Mouse (Mus musculus): ENCODE measurements around the gene Cldn5. TPM values are rescaled to one million over a fixed set of nuclear protein-coding genes. Genes with fewer than 3 reads are reported as not detected.

The Cldn5 gene
- polyA plus RNA-seq (2015; fragmentation: Nextera tagmentation; extraction: Ambion mirVana) = 26.2 and 28.7 TPM in 2 replicates

DNA sequence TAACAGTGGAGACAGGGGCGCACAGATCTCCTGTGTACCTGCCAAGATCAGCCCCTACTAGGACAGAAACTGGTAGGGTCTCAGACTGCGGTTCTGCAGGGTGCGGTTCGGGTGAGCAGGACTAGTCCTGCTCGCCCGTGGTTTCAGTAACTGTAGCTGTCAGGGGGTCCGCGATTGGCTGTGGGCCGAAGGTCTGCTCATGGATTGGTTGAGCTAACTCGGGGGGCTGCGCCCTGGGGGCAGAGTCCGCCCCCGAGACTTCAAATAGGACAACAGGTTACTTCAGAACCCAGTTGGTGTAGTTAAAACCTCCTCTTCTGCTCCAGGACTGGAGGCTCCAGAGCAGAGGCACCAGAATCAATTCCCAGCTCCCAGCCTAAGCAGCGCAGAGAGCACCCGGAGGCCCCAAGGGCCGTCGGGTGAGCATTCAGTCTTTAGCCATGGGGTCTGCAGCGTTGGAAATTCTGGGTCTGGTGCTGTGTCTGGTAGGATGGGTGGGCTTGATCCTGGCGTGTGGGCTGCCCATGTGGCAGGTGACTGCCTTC lies at the start of gene Cldn5:
Cldn5 (plus strand) TSS at position 292 of the 545 bp plus-strand sequence.
- peak; percentile 58 for ATAC-seq
- Histone ChIP-seq H3K27me3 (replicated peaks) (peaks cover 48% of the 10 kb centered on the region), H3K9ac (peak within 1 kb of the TSS; percentile 36; the same call in 1 of the 2 replicates), H3K4me2 (replicated peaks) (peak within 1 kb of the TSS; percentile 80), H3K4me3 (replicated peaks) (peak within 1 kb of the TSS; percentile 40), H3K9me3 (no peaks in the 10 kb centered on the region), H3K27ac (0 out of 2 replicates have a peak within 1 kb of the TSS, but pooled peaks have one; percentile 40), H3K4me1 (replicated peaks) (peaks cover 11% of the 10 kb centered on the region), H3K36me3 (no peaks in the 10 kb centered on the region)
- WGBS = 9% methylated on average over 19 of the region's 19 CpGs

- Histone ChIP-seq H3K4me1 (replicated peaks) (no peaks in the 10 kb centered on the region), H3K36me3 (no peaks in the 10 kb centered on the region), H3K9ac (no peak overlapping the region), H3K9me3 (no peaks in the 10 kb centered on the region), H3K4me2 (replicated peaks) (no peak overlapping the region), H3K27ac (no peak overlapping the region), H3K27me3 (replicated peaks) (no peaks in the 10 kb centered on the region), H3K4me3 (replicated peaks) (no peak overlapping the region)
- WGBS = 65% methylated on average over 10 of the region's 10 CpGs
- no peak for ATAC-seq
Observed at GRCm38 (mm10) chr16:18727536-18728499, 48.8 kb upstream of the Cldn5 start.

DNA sequence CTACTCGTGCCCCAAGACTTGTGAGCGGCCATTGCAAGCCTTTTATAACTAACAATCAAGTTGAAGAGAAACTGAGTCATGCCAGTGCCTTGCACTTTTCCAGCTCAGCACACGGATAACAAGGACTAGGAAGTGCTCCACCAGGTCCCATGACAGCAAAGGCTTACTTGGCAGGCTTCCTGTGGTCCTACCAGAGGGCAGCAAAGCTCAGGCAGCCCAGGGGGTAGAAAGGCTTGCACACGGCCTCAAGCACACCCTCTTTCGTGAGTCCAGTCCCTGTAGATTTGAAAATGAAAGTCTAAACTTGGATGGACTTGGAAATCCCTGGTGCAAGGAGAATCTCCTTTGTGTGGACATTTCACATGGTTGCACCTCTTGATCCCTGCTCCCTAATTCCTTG lies 47.5 kb upstream of the Cldn5 start:
- H3K27ac ChIP-seq = no peak overlapping the region
- ATAC-seq = no peak
- no peak overlapping the region for H3K9ac ChIP-seq
- no peaks in the 10 kb centered on the region for H3K36me3 ChIP-seq
- WGBS = 72% methylated on average over 5 of the region's 5 CpGs
- no peaks in the 10 kb centered on the region for H3K27me3 ChIP-seq (replicated peaks)
- no peaks in the 10 kb centered on the region for H3K4me1 ChIP-seq (replicated peaks)
- no peaks in the 10 kb centered on the region for H3K9me3 ChIP-seq
- H3K4me2 ChIP-seq (replicated peaks) = no peak overlapping the region
- no peak overlapping the region for H3K4me3 ChIP-seq (replicated peaks)

DNA sequence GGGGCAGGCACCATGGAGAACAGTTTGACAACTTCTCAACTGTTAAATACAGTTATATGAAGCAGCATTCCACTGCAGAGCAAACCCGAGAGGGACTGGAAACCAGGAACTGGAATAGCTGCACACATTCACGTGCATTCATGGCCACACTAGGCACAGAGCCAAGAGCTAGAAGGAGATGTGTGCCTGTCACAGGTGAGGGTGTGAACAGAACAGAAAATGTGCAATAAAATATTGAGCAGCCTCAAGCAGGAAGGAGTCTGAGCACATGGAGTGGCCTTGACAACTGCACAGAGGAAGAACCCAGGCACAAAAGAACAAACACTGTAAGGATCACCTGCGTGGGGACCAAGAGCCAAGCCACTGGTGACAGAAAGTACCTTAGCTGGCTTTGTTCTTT lies 46.0 kb upstream of the Cldn5 start:
- Histone ChIP-seq H3K36me3 (no peaks in the 10 kb centered on the region), H3K27me3 (replicated peaks) (no peaks in the 10 kb centered on the region), H3K27ac (no peak overlapping the region), H3K4me1 (replicated peaks) (no peaks in the 10 kb centered on the region), H3K4me2 (replicated peaks) (no peak overlapping the region), H3K4me3 (replicated peaks) (no peak overlapping the region), H3K9me3 (no peaks in the 10 kb centered on the region), H3K9ac (no peak overlapping the region)
- WGBS = 48% methylated on average over 3 of the region's 3 CpGs
- peak; percentile 82 for ATAC-seq

- Histone ChIP-seq H3K9ac (no peak overlapping the region), H3K4me1 (replicated peaks) (no peaks in the 10 kb centered on the region), H3K27me3 (replicated peaks) (no peaks in the 10 kb centered on the region), H3K9me3 (no peaks in the 10 kb centered on the region), H3K4me3 (replicated peaks) (no peak overlapping the region), H3K36me3 (no peaks in the 10 kb centered on the region), H3K27ac (no peak overlapping the region), H3K4me2 (replicated peaks) (peak overlapping the region; percentile 52)
- peak; percentile 41; the same call in 1 of the 2 replicates for ATAC-seq
- WGBS = 39% methylated on average over 20 of the region's 20 CpGs
Observed at GRCm38 (mm10) chr16:18733100-18733956, 43.3 kb upstream of the Cldn5 start.

- no peak overlapping the region for H3K27ac ChIP-seq
Observed at GRCm38 (mm10) chr16:18738303-18738702, 38.3 kb upstream of the Cldn5 start.

GRCm38 (mm10) chr16:18746268-18747122 lies 30.2 kb upstream of the Cldn5 start:
- 70% methylated on average over 20 of the region's 20 CpGs for WGBS
- Histone ChIP-seq H3K4me1 (replicated peaks) (no peaks in the 10 kb centered on the region), H3K9ac (no peak overlapping the region), H3K4me2 (replicated peaks) (no peak overlapping the region), H3K27me3 (replicated peaks) (no peaks in the 10 kb centered on the region), H3K36me3 (no peaks in the 10 kb centered on the region), H3K4me3 (replicated peaks) (no peak overlapping the region), H3K27ac (no peak overlapping the region), H3K9me3 (no peaks in the 10 kb centered on the region)
- peak; percentile 44; the same call in 1 of the 2 replicates for ATAC-seq

More at GRCm38 (mm10) chr16:18738303-18738702, 38.3 kb upstream of the Cldn5 start:
- no peak overlapping the region for H3K9ac ChIP-seq
- H3K4me2 ChIP-seq (replicated peaks) = no peak overlapping the region
- no peaks in the 10 kb centered on the region for H3K9me3 ChIP-seq
- H3K36me3 ChIP-seq = no peaks in the 10 kb centered on the region
- no peaks in the 10 kb centered on the region for H3K4me1 ChIP-seq (replicated peaks)
- H3K4me3 ChIP-seq (replicated peaks) = no peak overlapping the region
- ATAC-seq = no peak
- H3K27me3 ChIP-seq (replicated peaks) = no peaks in the 10 kb centered on the region

DNA sequence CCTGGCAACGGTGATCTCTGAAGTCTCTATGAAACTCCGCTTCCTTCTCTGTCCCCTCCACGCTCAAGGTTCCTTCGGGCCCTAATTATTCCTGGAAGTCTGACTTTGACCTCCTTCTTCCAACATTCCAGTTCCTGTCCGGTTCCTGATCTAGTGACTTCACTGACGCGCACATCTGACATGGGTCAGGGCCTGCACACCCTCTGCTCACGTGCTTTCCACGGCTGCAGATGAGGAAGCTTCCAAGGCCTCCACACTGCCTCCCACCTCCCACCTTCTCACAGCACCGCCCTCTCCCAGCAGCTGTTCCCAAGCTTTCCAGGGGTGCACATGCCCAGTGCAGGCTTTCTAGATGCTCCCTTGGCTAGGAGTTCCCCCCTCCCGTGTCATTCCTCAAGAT lies 25.5 kb upstream of the Cldn5 start:
- 69% methylated on average over 11 of the region's 11 CpGs for WGBS
- no peak overlapping the region for H3K27ac ChIP-seq
- ATAC-seq = no peak
- no peaks in the 10 kb centered on the region for H3K27me3 ChIP-seq (replicated peaks)
- H3K4me2 ChIP-seq (replicated peaks) = no peak overlapping the region
- H3K9me3 ChIP-seq = no peaks in the 10 kb centered on the region
- H3K4me3 ChIP-seq (replicated peaks) = no peak overlapping the region
- no peak overlapping the region for H3K9ac ChIP-seq
- H3K4me1 ChIP-seq (replicated peaks) = no peaks in the 10 kb centered on the region
- H3K36me3 ChIP-seq = no peaks in the 10 kb centered on the region

GRCm38 (mm10) chr16:18751885-18752499 lies 24.7 kb upstream of the Cldn5 start:
- 75% methylated on average over 10 of the region's 10 CpGs for WGBS
- H3K9ac ChIP-seq = no peak overlapping the region
- no peaks in the 10 kb centered on the region for H3K4me1 ChIP-seq (replicated peaks)
- H3K36me3 ChIP-seq = no peaks in the 10 kb centered on the region
- no peaks in the 10 kb centered on the region for H3K9me3 ChIP-seq
- H3K27ac ChIP-seq = no peak overlapping the region
- H3K27me3 ChIP-seq (replicated peaks) = no peaks in the 10 kb centered on the region
- H3K4me2 ChIP-seq (replicated peaks) = no peak overlapping the region
- no peak overlapping the region for H3K4me3 ChIP-seq (replicated peaks)
- no peak for ATAC-seq

GRCm38 (mm10) chr16:18761734-18762133 lies 14.9 kb upstream of the Cldn5 start:
- H3K36me3 ChIP-seq = no peaks in the 10 kb centered on the region
- no peaks in the 10 kb centered on the region for H3K9me3 ChIP-seq
- ATAC-seq = no peak
- 83% methylated on average over 4 of the region's 4 CpGs for WGBS
- no peaks in the 10 kb centered on the region for H3K4me1 ChIP-seq (replicated peaks)
- no peak overlapping the region for H3K9ac ChIP-seq
- no peaks in the 10 kb centered on the region for H3K27me3 ChIP-seq (replicated peaks)
- H3K4me2 ChIP-seq (replicated peaks) = no peak overlapping the region
- H3K27ac ChIP-seq = no peak overlapping the region
- H3K4me3 ChIP-seq (replicated peaks) = no peak overlapping the region

DNA sequence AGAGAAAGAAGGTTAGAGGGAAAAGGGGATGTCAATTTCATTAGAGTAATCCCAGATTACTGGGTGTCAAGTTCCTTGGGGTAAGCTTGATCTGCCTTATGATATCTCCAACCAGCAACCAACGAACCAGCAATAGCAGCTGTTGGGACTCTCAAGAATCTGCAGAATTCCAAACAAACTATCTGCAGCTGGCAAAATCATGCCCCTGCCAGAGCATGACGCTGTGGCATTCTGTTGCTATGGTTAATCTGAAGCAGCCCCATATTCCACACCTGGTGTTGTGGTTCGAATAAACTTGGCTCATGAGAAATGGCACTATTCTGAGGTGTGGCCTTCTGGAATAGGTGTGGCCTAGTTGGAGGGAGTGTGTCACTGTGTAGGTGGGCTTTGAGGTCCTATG lies 13.7 kb upstream of the Cldn5 start:
- no peak for ATAC-seq
- Histone ChIP-seq H3K36me3 (no peaks in the 10 kb centered on the region), H3K9ac (no peak overlapping the region), H3K4me2 (replicated peaks) (no peak overlapping the region), H3K27ac (no peak overlapping the region), H3K4me3 (replicated peaks) (no peak overlapping the region), H3K27me3 (replicated peaks) (no peaks in the 10 kb centered on the region), H3K4me1 (replicated peaks) (no peaks in the 10 kb centered on the region), H3K9me3 (no peaks in the 10 kb centered on the region)
- 57% methylated on average over 3 of the region's 3 CpGs for WGBS

Data from intestine, embryonic 15.5 days (tissue).